Mouse (Mus musculus) cerebellum, adult 11 months (tissue): ENCODE results near the gene Axl.

Experiments
- DNase-seq: peaks from one replicate; pipeline ENCODE4 v3.0.0; 2022

The Axl gene

GRCm38 (mm10) chr7:25788220-25789128, at the start of gene Axl:
Gene Axl, minus strand, starts transcription at chr7:25788705.
- DNase-seq, result peak; percentile 11

- DNase-seq, result no peak
These were observed 46.8 kb upstream of the Axl start for GRCm38 (mm10) chr7:25835188-25835891.

GRCm38 (mm10) chr7:25831557-25832530, 43.3 kb upstream of the Axl start:
- DNase-seq, result no peak

GRCm38 (mm10) chr7:25830251-25830650, 41.7 kb upstream of the Axl start:
- DNase-seq, result no peak

- DNase-seq, result no peak
These were observed 38.7 kb upstream of the Axl start for GRCm38 (mm10) chr7:25827199-25827598.

GRCm38 (mm10) chr7:25826029-25826428, 37.5 kb upstream of the Axl start:
- no peak for DNase-seq

DNA sequence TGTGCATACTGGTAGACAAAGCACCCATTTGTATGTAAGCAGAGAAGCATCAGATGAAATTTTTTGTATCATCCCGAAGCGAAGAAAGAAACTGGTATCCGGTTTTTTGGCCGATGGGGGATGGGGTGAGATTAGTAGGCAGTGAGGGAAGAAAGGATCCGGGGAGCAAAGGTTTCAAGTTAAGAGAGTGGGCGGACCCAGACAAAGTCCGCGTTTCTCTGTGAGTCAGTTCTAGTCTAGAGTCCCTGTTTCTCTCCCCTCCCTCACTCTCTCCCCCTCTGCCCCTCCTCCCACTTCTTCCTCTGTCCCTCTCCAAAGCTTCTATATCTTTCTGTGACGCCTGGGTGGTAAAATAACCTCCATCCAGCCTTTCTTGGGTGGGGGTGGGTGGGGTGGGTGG, 36.5 kb upstream of the Axl start:
- no peak for DNase-seq

DNA sequence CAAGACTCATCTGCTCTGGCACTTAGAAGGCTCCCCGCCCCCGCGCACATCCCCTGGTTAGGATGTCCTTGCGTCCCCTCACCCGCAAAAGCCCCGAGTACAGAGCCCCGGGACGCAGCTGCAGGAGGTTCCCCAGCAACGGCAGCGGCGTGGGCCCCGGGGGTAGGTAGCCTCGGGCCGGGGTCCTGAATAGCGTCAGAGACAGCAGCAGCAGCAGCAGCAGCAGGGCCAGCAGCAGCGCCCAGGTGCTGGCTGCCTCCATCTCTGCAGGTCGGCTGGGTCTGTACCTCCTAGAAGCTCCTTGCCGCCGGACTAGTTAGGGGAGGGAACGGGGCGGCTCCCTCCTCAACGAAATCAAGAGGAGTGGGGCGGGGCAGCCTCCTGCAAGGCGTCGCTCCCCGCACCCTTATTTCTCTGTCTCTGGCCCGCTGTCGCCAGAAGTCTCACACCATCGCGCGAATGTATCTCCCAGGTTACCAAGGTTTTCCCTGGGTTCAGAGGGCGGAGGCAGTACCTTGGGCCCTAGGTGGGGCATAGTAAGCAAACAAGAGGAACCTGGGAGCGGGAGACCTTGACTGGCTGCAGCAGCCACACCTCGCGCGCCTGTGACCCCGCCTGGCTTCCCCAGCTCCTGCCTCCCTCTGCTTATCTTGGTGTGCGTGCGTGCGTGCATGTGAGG, 27.9 kb upstream of the Axl start, which contains the start of gene Cyp2s1:
Gene Cyp2s1 (minus strand): TSS at position 673 of the 679 bp plus-strand sequence.
- no peak for DNase-seq

GRCm38 (mm10) chr7:25815571-25815970, 27.1 kb upstream of the Axl start:
- DNase-seq, result no peak

DNA sequence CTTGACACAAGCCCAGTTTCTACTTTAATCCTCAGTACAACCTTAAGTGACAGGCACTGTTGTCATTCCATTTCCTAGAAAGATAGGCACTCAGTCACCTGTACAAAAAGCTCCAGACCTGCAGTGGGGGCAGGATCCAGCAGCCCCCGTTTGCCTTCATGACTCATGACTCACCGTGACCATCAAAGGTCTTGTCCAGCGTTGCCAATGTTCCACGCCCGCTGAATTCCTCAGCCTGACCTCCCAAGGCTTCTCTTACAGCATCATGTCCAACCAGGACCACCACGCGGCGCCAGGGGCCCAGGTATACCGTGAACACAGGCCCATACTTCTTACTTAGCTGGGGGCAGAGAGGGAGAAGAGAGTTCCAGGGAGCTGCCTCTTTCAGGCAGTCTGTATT, 26.2 kb upstream of the Axl start:
- no peak for DNase-seq

DNA sequence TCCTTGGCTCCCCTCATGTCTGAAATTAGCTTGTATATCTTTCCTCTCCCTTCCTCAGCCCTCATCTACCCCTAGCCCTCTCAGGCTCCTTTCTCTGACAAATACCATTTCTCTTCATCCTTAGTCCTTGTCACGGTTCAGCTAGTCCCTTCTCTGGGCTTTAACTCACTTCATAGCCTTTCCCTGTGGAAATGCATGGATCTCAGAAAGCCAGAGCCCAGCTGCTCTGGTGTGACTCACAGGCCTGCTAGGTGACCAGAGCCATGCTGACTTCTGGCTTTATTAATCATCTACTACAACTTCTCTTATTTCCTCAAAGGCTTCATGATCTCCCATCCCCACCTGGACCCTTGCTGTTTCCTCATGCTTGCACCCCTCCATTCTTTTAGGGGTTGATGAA, 23.7 kb upstream of the Axl start:
- no peak for DNase-seq

DNA sequence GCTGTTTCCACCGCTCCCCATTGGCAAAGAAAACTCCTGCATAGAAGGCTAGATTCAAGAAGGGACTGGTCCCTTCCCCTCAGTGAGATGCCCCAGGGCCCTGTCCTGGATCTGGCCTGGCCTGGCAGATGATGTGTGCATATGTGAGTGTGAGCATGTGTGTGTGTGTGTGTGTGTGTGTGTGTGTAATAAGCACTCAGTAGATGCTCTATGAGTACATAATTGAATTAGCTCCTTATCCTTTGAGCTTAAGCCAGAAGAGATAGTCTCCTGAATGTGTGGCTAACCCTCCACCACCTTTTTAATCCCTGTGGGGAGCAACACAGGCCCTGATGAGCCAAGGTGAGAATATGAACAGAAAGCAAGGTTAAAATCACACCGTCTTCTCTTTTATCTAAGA, 23.2 kb upstream of the Axl start:
- DNase-seq, result no peak

DNA sequence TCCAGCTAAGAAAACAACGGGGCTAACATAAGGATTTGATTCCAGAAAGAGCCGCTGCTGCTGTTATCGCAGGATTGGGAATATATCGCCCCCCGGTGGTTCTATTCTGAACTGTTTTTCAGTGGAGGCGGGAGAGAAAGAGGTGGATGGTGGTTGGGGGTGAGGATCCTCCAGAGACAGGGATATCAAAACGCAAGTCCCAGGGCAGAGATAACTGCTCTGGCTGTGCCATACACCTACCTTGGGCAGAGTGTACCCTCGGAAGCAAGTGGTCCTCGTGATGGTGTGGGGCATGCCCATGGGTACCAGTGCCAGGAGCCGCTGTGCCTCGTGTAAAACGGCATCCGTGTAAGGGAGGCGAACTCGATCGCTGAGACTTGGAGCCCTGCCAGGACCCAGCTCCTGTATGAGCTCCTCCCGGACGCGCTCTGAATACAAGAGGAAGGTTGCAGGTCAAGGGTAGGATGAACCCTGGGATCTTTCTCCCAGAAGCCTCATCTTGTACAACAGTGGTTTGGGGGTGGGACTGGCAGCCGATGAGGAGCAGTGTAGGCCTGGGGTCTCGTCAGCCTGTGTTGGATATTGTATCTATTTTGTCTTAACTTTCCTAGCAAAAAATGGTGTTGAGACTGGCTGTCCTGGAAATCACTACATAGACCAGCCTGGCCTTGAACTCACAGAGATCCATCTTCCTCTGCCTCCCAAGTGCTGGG, 17.3 kb upstream of the Axl start:
- DNase-seq, result peak; percentile 51

DNA sequence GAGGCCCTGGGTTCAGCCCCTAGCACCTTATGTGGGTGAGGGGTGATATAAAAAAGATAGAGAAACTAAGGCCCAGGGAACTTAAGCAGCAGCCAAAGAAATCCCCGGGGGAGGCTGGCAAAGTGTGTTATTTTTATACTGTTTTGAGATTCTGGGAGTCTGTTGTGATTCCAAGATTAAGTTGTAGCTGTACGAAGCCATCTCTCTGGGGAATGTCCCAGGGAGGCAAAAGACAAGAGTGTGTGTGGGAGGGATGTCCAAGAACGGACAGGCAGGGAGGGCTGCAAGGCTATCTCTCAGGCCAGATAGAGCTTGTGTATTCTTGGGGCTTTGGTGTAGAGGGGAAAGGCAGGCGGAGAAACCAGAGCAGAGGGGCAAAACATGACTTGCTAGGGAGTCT, 16.3 kb upstream of the Axl start:
- no peak for DNase-seq

DNA sequence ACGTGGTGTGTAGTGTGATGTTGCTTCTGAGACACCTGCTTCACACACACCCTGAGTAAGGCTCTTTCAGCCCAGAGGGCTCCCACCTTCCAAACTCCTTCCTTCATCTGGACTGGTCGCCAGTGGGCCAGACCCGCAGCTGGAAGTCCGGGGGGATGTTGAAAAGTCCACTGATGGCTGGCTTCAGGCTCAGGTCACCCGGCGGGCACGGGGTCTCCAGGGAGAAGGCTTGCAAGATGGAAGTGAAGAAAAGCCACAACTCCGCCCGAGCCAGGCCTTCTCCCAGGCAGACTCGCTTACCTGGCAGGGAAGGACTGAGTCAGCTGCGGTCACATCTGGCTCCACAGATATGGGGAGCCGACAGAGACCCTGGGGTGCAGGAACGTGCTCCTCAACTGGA, 15.0 kb upstream of the Axl start:
- no peak for DNase-seq

DNA sequence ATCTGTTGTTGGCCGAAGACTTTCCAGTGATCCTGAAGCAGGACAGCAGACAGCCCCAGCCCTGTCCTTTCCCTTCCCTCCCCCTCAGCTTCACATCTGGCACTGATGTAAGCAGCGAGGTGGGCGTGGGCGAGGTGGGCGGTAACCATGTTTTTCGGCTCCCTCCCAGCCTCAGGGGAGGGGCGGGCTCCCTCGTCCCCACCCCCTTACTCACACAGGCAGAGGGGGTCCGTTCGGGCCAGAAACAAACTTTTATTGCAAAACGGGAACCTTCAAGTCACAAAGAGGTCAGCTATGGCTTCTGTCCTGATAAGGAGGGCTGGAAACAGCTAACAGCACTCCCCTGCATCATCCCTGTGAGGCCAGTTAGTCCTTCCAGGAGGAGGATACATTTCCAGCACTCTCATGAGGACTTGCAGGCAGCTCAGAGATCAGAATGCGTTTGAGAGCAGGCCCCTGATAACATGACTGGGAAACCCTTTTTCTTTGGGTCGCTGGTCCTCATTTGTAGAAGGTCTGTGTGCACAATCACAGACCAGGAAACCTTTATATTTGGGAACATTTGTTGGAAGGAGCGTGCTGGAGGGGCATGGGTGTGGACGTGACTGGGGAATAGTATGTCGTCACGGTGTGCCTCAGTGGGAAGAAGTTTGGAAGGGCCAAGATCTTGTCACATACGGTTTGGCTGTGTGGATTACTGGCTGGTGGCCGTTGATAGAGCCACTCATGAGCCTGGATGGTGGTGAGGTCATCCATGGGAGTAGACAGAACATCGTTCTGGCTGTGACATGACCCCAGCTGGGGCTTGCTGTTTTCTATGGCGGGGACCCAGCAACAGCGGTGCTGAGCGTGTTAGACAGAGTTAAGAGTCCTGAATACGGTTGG, 14.0 kb upstream of the Axl start:
- no peak for DNase-seq

- no peak for DNase-seq
These were observed 12.5 kb upstream of the Axl start for GRCm38 (mm10) chr7:25801031-25801430.

DNA sequence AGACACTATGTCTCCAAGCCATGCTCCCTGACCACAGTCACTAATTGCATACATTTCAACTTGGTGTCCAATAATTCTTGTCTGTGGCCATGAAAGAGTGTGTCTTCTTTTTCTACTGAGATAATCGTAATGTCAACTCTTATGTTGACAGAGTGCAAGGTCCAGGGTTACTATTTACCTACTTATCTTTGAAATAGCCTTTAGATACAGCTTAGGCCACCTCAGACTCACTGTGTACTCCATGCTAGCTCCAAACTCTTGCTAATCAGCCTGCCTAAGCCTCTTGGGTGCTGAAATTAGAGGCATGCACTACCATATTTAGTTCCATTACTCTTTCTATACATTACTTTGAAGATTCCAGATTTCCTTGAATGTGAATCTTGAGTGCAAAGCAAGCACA, 10.9 kb upstream of the Axl start:
- DNase-seq, result no peak

- DNase-seq, result no peak
These were observed 10.0 kb upstream of the Axl start for GRCm38 (mm10) chr7:25798540-25798939.

GRCm38 (mm10) chr7:25794775-25795174, 6.3 kb upstream of the Axl start:
- no peak for DNase-seq

GRCm38 (mm10) chr7:25793679-25794078, 5.2 kb upstream of the Axl start:
- DNase-seq, result no peak
